Mouse (Mus musculus) brown adipose tissue, adult 24 weeks (tissue): ENCODE data around the gene Gm11060. TPM values are rescaled to one million over a fixed set of nuclear protein-coding genes. Genes with fewer than 3 reads are reported as not detected.

ENCODE experiments used
- H3K27ac ChIP-seq: fragments of 200-500 bp; replicated peaks from 2 replicates; pipeline ENCODE4 v1.5.1; 2012; ENCODE audit warnings: low read depth, mild to moderate bottlenecking, low read length
- H3K4me1 ChIP-seq: fragments of 200-500 bp; 2 replicates; pipeline ENCODE4 v1.6.1; 2012; ENCODE audit warnings: low read length, mixed read lengths; ENCODE audit not compliant: control insufficient read depth, insufficient read depth, insufficient read length
- H3K4me3 ChIP-seq: fragments of 200-500 bp; 2 replicates; pipeline ENCODE4 v1.5.1; 2012; ENCODE audit warnings: low read depth, mild to moderate bottlenecking, low read length, moderate library complexity; ENCODE audit not compliant: insufficient read depth
- polyA plus RNA-seq: library from polyadenylated mRNA; stranded (reverse); fragments of >200 nt; gene quantifications from 2 replicates; pipeline ENCODE4 v1.2.4, GENCODE M21; 2012; ENCODE audit not compliant: missing spikeins, insufficient read depth, insufficient read length

The Gm11060 gene
- polyA plus RNA-seq, 1 experiment, result not detected

DNA sequence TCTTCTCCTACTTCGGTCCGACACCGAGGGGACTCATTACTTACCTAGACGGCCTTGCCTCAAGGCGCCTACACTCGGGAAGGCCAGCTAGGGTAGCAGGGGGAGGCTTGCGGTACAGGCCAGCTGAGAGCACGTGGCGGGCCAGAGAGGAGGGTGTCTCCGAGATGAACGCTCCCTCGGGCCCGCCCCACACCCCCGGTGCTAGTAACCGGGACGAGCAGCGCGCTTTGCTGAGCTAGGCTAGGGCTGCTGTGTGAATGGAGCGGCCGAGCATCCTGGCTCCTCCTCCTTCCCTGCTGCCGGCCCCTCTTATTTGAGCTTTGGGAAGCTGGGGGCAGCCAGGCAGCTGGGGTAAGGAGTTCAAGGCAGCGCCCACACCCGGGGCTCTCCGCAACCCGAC, 34.5 kb downstream of the Gm11060 start, which contains the start of gene Wt1:
Wt1 (plus strand) TSS at position 251 of the 400 bp plus-strand sequence.
- Histone ChIP-seq H3K4me1 (peaks cover 12% of the 10 kb centered on the region), H3K4me3 (0 out of 2 replicates have a peak within 1 kb of the TSS, but pooled peaks have one; percentile 8), H3K27ac (no peak within 1 kb of the TSS)

GRCm38 (mm10) chr2:105126691-105127530, 35.1 kb downstream of the Gm11060 start:
- H3K4me3 ChIP-seq, result 0 out of 2 replicates have a peak overlapping the region, but pooled peaks have one; percentile 8
- H3K4me1 ChIP-seq, result peaks cover 12% of the 10 kb centered on the region
- no peak overlapping the region for H3K27ac ChIP-seq

DNA sequence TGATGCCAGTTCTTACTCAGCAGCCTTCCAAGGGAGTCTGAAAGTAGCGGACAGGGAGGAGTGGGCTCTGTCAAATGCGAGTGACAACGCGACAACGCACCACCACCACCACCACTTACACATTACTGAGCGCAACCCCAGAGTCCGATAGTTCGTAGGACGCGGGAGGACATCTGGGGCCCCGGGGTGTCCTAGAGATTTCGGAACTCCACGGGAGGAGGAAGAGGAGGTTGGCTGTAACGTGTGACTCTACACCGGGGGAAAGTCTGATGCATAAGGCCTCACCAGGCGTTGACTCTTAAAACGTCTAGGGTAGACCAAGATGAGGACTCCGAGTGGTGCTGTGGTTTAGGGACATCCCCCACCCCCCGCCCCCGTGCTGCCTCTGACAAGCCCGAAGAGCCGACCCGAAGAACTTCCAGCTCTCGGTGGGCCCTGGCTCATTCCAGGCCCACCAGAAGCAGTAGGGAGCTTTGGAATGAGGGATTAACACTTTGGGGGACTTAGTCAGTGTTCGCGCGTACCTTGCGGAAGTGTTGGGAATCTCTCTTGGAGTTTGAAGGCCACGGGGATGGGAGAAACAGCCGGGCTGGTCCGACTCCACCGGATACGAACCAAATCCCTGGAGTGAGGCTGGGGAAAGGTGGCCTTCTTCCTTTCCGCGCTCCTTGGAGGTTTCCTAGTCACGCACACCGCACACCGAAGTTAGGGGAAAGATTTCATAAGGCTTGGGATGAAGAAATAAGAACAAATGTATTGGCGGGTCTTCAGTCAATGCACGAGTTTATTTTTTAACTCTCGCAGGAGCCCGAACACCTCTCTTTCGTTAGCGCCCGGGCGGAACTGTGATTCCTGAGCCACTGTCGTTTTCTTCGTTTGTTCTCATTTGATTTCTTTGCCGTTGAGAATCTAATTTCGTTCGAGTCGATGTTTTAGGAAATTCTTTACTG, 36.0 kb downstream of the Gm11060 start:
- peaks cover 11% of the 10 kb centered on the region for H3K4me1 ChIP-seq
- no peak overlapping the region for H3K27ac ChIP-seq
- H3K4me3 ChIP-seq, result 0 out of 2 replicates have a peak overlapping the region, but pooled peaks have one; percentile 8

GRCm38 (mm10) chr2:105128564-105128963, 36.7 kb downstream of the Gm11060 start:
- no peak overlapping the region for H3K4me3 ChIP-seq
- H3K27ac ChIP-seq, result no peak overlapping the region

DNA sequence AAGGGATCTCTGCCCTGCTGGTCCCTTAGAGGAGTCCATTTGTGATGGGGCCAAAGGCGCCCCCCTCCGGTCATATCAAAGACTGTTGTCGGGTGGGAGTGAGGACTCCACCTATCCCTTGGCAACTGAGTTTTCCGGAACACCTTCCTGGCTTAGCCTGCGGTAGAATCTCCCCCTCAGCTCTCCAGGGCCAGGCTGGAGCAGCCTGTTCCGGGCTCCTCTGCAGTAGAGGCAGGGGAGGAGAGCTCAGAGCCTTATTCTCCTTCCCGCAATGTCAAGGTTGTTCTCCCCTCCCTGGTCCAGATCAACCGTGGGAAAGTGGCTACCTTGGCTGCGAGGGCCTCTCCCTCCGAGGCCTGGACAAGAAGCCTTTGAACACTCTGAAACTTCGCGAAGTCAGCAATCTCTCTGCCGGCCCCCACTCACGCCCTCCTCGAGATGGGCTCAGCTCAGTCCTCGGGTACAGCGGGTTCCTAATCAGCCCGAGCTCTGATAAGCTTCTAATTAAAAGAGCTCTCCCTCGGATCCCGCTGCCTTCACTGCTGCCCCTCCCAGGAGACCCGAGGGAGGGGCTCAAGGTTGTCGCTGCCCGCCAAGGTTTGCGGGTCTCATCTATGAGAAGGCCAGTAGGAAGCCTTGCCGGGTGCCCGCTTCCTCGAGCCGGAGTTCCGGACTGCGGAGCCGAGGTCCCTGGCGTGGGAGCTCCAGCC, 38.7 kb downstream of the Gm11060 start:
- Histone ChIP-seq H3K4me1 (peaks cover 9% of the 10 kb centered on the region), H3K4me3 (no peak overlapping the region), H3K27ac (no peak overlapping the region)

More at GRCm38 (mm10) chr2:105128564-105128963, 36.7 kb downstream of the Gm11060 start:
- H3K4me1 ChIP-seq, result peaks cover 9% of the 10 kb centered on the region

- H3K4me1 ChIP-seq, result peaks cover 9% of the 10 kb centered on the region
- no peak overlapping the region for H3K27ac ChIP-seq
- no peak overlapping the region for H3K4me3 ChIP-seq
These were observed 39.4 kb downstream of the Gm11060 start for GRCm38 (mm10) chr2:105131061-105131810.

GRCm38 (mm10) chr2:105131811-105132100, 39.9 kb downstream of the Gm11060 start:
- no peak overlapping the region for H3K4me3 ChIP-seq
- no peak overlapping the region for H3K27ac ChIP-seq

GRCm38 (mm10) chr2:105132300-105132699, 40.5 kb downstream of the Gm11060 start:
- no peak overlapping the region for H3K4me3 ChIP-seq

More at GRCm38 (mm10) chr2:105131811-105132100, 39.9 kb downstream of the Gm11060 start:
- peaks cover 9% of the 10 kb centered on the region for H3K4me1 ChIP-seq

GRCm38 (mm10) chr2:105132933-105133795, 41.3 kb downstream of the Gm11060 start:
- Histone ChIP-seq H3K27ac (no peak overlapping the region), H3K4me3 (no peak overlapping the region), H3K4me1 (peaks cover 5% of the 10 kb centered on the region; the same call in 1 of the 2 replicates)

More at GRCm38 (mm10) chr2:105132300-105132699, 40.5 kb downstream of the Gm11060 start:
- Histone ChIP-seq H3K27ac (no peak overlapping the region), H3K4me1 (peaks cover 9% of the 10 kb centered on the region)

GRCm38 (mm10) chr2:105134296-105134695, 42.5 kb downstream of the Gm11060 start:
- H3K27ac ChIP-seq, result no peak overlapping the region
- no peak overlapping the region for H3K4me3 ChIP-seq
- no peaks in the 10 kb centered on the region for H3K4me1 ChIP-seq

GRCm38 (mm10) chr2:105139471-105139870, 47.7 kb downstream of the Gm11060 start:
- no peak overlapping the region for H3K27ac ChIP-seq
- no peaks in the 10 kb centered on the region for H3K4me1 ChIP-seq
- no peak overlapping the region for H3K4me3 ChIP-seq

DNA sequence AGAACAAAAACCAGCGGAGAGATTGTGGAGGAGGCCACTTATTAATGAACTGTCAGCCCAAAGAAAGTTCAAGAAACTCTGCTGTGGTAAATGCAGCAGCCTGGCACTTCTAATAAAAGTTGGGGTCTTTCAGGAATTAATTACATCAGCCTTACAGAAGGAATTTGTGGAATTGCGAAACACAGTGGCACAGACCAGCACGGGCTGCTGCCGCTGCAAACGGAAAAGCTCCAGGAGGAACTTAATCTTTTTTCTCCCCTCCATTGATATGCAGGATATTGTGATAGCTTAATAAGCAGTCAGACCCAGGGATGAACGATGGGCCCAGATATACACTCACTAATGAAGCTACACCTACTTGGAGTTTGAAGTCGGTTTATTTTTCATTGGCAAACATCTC, 49.6 kb downstream of the Gm11060 start:
- Histone ChIP-seq H3K27ac (no peak overlapping the region), H3K4me3 (no peak overlapping the region), H3K4me1 (no peaks in the 10 kb centered on the region)
